Mouse (Mus musculus) splenic B cell, adult 2 months (primary cell): ENCODE measurements around the gene Mrps14.

Experiments used
- DNase-seq: peaks from one replicate; pipeline ENCODE4 v3.0.0-alpha.2; 2011; ENCODE audit warnings: low read depth, low spot score
- H3K27me3 ChIP-seq: 2 replicates; pipeline ENCODE4 v1.6.1; 2012; ENCODE audit warnings: mild to moderate bottlenecking, low read length, moderate library complexity, mixed read lengths; ENCODE audit not compliant: control insufficient read depth, poor library complexity, insufficient read depth, severe bottlenecking
- H3K36me3 ChIP-seq: 2 replicates; pipeline ENCODE4 v1.6.1; 2012; ENCODE audit warnings: mild to moderate bottlenecking, low read length, moderate library complexity, mixed read lengths; ENCODE audit not compliant: control insufficient read depth, poor library complexity, insufficient read depth, severe bottlenecking

Mrps14 gene

DNA sequence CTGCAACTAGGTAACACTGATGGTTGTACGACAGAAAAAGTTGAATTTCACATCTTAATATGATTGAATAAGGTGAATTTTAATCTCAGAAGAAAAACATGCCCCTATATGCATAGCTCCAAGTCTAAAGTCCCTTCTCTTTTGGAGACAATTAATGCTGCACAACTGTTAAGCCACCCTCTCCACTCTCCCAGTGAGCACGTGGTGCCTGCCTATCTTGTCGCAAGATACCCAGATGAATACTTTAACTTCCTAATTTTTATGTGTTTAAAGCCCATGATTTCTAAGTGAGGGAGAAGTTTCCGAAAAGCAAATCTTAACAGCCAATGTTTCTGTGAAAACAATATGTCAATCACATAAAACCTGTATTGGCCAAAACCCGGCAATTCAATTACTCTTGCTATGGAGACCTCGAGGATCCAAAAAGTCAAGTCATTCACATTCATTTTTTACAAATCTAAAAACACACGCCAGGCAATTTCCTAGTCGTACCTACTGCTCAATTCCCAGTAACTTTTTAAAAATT is 16.6 kb downstream of the Mrps14 start:
- DNase-seq: no peak
- Histone ChIP-seq H3K27me3 (no peaks in the 10 kb centered on the region), H3K36me3 (peaks cover 1% of the 10 kb centered on the region; the same call in 1 of the 2 replicates)

DNA sequence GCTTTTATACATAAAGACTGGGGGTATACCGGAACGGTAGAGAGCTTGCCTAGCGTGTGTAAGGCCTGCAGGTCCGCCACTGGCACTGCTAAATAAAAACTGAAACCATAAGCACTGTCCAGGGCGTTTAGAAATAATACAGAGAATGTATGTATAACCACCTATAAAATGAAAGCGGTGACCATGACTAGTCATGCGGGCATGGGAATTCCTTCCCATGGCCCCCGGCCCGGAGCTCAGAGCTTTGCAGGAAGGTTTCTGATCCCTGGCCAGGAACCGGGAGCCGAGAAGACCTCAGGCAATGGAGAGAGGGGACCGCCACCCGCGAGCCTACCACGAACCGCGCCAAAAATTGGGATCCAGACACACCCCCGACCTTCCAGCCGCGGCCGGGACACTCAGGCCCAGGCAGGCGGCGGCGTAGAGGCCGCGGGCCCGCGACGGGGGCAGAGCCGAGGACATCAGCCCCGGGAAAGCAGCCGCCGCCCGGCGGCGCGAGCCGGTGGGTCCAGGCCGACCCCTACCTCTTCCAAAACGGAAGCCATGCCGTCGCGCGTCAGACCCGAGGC is 17.2 kb downstream of the Mrps14 start:
- peak; percentile 35 for DNase-seq
- Histone ChIP-seq H3K27me3 (no peaks in the 10 kb centered on the region), H3K36me3 (no peaks in the 10 kb centered on the region)

GRCm38 (mm10) chr1:160212703-160213669 is 18.0 kb downstream of the Mrps14 start, which contains the start of gene Cacybp:
Cacybp (minus strand) TSS chr1:160212875.
- Histone ChIP-seq H3K27me3 (no peaks in the 10 kb centered on the region), H3K36me3 (no peaks in the 10 kb centered on the region)
- peak; percentile 100 for DNase-seq

DNA sequence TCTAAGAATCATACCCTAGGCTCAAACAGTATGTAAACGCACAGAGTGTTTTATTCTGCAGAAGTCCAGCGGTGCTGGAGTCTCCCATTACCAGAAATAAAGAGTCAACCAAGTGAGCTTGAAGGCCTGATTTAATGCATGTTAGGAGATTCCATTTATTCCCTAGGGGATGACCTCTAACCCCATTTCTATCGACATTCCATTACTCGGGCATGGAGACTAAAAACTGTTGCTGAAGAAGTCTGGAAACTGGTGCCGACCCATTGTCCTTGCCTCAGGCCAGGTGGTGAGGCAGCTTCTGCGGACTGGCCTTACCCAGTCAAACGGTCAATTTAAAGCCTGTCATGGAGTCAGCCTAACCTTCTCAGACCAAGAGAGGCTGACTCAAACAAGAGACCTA is 19.2 kb downstream of the Mrps14 start:
- Histone ChIP-seq H3K27me3 (no peaks in the 10 kb centered on the region), H3K36me3 (no peaks in the 10 kb centered on the region)
- no peak for DNase-seq

GRCm38 (mm10) chr1:160217898-160218297 is 22.9 kb downstream of the Mrps14 start:
- Histone ChIP-seq H3K27me3 (no peaks in the 10 kb centered on the region), H3K36me3 (no peaks in the 10 kb centered on the region)

DNA sequence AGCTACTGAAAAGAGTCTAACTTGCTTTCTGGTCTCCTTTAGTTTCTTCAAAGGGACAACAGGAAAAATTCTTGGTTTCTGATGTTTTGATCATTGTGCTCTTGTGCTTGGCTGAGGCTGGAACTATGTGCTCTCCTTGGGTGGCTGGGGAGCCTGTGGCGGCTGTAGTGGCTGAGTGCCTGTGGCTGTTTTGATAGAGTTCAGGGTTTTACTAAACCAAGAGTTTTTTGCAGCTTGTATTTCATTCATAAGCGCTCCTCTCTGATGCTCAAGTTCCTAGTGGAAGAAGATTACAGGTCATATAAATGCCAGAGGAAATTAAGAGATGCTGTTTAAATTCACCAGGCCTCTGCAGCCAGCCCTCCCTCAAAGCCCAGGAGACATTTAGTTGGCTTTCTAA is 29.1 kb downstream of the Mrps14 start:
- H3K27me3 ChIP-seq: no peaks in the 10 kb centered on the region
- H3K36me3 ChIP-seq: peaks cover 21% of the 10 kb centered on the region
- no peak for DNase-seq

More at GRCm38 (mm10) chr1:160217898-160218297, 22.9 kb downstream of the Mrps14 start:
- DNase-seq: no peak

GRCm38 (mm10) chr1:160227196-160227595 is 32.2 kb downstream of the Mrps14 start:
- Histone ChIP-seq H3K36me3 (peaks cover 23% of the 10 kb centered on the region), H3K27me3 (no peaks in the 10 kb centered on the region)
- DNase-seq: no peak

- H3K36me3 ChIP-seq: peaks cover 23% of the 10 kb centered on the region
- no peak for DNase-seq
- no peaks in the 10 kb centered on the region for H3K27me3 ChIP-seq
Observed at GRCm38 (mm10) chr1:160227850-160228249, 32.8 kb downstream of the Mrps14 start.

- peak; percentile 40 for DNase-seq
- Histone ChIP-seq H3K36me3 (peaks cover 12% of the 10 kb centered on the region), H3K27me3 (no peaks in the 10 kb centered on the region)
Observed at GRCm38 (mm10) chr1:160231013-160231412, 36.0 kb downstream of the Mrps14 start.

DNA sequence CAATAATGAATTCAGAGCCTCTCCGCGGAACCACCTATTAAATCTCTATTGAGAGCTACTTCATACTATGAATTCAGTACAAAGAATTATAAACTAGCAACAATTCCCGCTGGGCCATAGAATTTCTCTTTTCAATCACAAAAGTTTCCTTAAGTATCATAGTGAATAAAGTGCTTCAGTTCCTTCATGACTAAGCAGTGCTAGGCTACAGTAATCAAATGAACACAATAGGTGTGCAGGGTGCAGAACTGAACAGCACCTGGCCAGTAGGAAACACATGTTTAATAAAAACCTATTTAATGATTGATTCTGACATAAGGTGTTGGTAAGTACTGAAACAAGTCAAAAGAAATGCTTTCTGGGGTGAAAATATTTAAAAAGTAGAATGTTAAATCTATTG is 37.1 kb downstream of the Mrps14 start:
- DNase-seq: no peak
- Histone ChIP-seq H3K36me3 (peaks cover 9% of the 10 kb centered on the region), H3K27me3 (no peaks in the 10 kb centered on the region)

- Histone ChIP-seq H3K27me3 (no peaks in the 10 kb centered on the region), H3K36me3 (peaks cover 8% of the 10 kb centered on the region)
- peak; percentile 81 for DNase-seq
Observed at GRCm38 (mm10) chr1:160233921-160234320, 38.9 kb downstream of the Mrps14 start.

DNA sequence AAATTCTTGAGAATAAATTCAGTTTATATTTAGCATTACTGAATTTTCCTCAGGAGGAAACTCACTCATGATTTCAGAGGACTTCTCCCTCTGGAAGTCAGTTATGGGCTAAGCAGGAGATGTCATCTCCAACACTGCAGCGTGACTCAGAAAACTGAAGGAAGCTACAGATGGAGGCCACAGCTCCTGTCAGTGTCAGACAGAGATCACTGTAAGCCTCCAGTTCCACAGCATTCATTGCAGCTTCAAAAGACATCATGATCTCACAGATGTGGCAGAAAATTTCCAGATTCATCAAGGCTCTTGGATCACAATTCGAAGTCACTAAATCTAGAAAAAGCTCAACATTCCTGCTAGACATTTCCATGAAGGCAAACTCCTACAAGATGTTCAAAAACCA is 43.0 kb downstream of the Mrps14 start:
- no peaks in the 10 kb centered on the region for H3K27me3 ChIP-seq
- DNase-seq: no peak
- peaks cover 11% of the 10 kb centered on the region for H3K36me3 ChIP-seq

DNA sequence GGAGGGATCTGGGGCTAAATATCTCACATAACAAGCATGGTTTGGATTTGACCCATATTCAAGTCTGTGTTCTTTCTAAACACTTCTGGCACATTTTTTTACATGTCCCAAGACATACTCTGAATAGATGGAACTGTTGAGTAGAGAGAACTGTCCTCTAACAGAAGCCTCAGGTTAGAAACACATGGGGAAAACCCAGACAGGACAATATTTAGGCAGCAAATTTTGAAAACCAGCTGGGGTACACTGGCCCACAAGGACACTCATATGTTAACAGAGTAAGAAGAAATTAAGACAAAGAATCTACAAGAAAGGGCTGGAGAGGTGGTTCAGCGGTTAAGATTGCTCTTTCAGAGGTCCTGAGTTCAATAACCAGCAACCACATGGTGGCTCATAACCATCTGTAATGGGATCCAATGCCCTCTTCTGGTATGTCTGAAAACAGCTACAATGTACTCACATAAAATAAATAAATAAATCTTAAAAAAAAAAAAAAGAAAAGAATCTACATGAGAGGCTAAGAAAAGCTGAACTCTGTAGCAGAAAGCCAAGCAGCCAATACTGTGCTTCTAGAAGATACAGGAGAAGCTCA is 43.9 kb downstream of the Mrps14 start:
- Histone ChIP-seq H3K27me3 (no peaks in the 10 kb centered on the region), H3K36me3 (peaks cover 11% of the 10 kb centered on the region)
- no peak for DNase-seq

DNA sequence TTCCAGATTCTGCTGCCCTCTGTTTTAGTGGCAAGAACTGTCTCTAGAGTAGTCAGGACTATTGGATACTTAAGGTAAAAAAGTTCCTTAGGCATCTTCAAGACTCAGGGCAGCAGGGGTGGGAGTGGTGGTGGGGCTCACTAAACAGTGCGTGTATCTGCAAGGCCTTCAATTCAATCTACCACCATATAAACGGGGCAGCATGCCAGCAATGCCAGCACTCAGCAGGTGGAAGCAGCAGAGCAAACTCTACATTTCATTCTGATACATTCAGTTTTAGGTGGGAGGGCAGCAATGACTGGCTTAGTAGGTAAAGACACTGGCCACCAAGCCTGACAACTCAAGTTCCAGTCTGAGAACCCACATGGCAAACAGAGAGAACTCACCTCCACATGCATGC is 45.1 kb downstream of the Mrps14 start:
- Histone ChIP-seq H3K27me3 (no peaks in the 10 kb centered on the region), H3K36me3 (peaks cover 10% of the 10 kb centered on the region)
- DNase-seq: no peak

GRCm38 (mm10) chr1:160244689-160245088 is 49.7 kb downstream of the Mrps14 start:
- peak; percentile 41 for DNase-seq
- Histone ChIP-seq H3K27me3 (no peaks in the 10 kb centered on the region), H3K36me3 (peaks cover 6% of the 10 kb centered on the region)
